Mouse (Mus musculus) intestine, embryonic 14.5 days (tissue): ENCODE measurements at regions not wholly inside any gene's neighbourhood (a gene's known extent, or its start where the extent isn't known, plus 50 kb on each side); places are given as distances from the start of the nearest gene placed in this dataset.

Experiments
- ATAC-seq: fragments of 200-750 bp; cut with Nextera tagmentation; replicated peaks from 2 replicates; pipeline ENCODE4 v1.8.0; 2017; ENCODE audit warnings: low read depth, moderate number of reproducible peaks, moderate TSS enrichment, moderate library complexity; ENCODE audit not compliant: low FRiP score, low TSS enrichment
- DNase-seq: peaks from one replicate; pipeline ENCODE4 v3.0.0-alpha.2; 2018; ENCODE audit warnings: low spot score
- H3K27ac ChIP-seq: fragments of 300-500 bp; sonication (generic); 2 replicates; pipeline ENCODE4 v1.5.1; 2014; ENCODE audit warnings: low read depth, mild to moderate bottlenecking, control low read depth
- H3K27me3 ChIP-seq: fragments of 300-500 bp; sonication (generic); replicated peaks from 2 replicates; pipeline ENCODE4 v1.6.1; 2014; ENCODE audit warnings: low read length, control low read depth; ENCODE audit not compliant: control insufficient read depth, insufficient read depth
- H3K36me3 ChIP-seq: fragments of 300-500 bp; sonication (generic); 2 replicates; pipeline ENCODE4 v1.6.1; 2014; ENCODE audit warnings: low read length, control low read depth; ENCODE audit not compliant: control insufficient read depth, insufficient read depth
- H3K4me1 ChIP-seq: fragments of 300-500 bp; sonication (generic); replicated peaks from 2 replicates; pipeline ENCODE4 v1.6.1; 2014; ENCODE audit warnings: low read length, control low read depth, mixed read lengths; ENCODE audit not compliant: control insufficient read depth, insufficient read depth
- H3K4me2 ChIP-seq: fragments of 300-500 bp; sonication (generic); 2 replicates; pipeline ENCODE4 v1.6.1; 2014; ENCODE audit warnings: low read length
- H3K4me3 ChIP-seq: fragments of 300-500 bp; sonication (generic); 2 replicates; pipeline ENCODE4 v1.5.1; 2014; ENCODE audit warnings: low read depth, low read length, control low read depth, mixed read lengths
- H3K9ac ChIP-seq: fragments of 300-500 bp; sonication (generic); 2 replicates; pipeline ENCODE4 v1.6.1; 2014; ENCODE audit warnings: mild to moderate bottlenecking, low read length
- H3K9me3 ChIP-seq: fragments of 300-500 bp; sonication (generic); 2 replicates; pipeline ENCODE4 v1.6.1; 2016; ENCODE audit warnings: low read length, control low read depth; ENCODE audit not compliant: control insufficient read depth
- WGBS: fragments of 180-500 bp; shearing (Covaris S2); extraction: QIAGEN DNeasy Blood & Tissue Kit; methylation state at CpG from one replicate; pipeline ENCODE4 v1.1.7; 2014; 5-methylcytosine and 5-hydroxymethylcytosine counted together

- WGBS, result 80% methylated on average over 3 of the region's 3 CpGs
- Histone ChIP-seq H3K4me3 (no peak overlapping the region), H3K27me3 (no peaks in the 10 kb centered on the region), H3K27ac (no peak overlapping the region), H3K9ac (no peak overlapping the region), H3K4me1 (no peaks in the 10 kb centered on the region), H3K9me3 (0 out of 2 replicates have a peak, but pooled peaks cover 3% of the 10 kb centered on the region), H3K36me3 (no peaks in the 10 kb centered on the region), H3K4me2 (no peak overlapping the region)
- ATAC-seq, result no peak
- DNase-seq, result no peak
Observed at GRCm38 (mm10) chr1:92724135-92724534, 75.5 kb upstream of the Otos start.

GRCm38 (mm10) chr1:92720567-92720966, 71.9 kb upstream of the Otos start:
- H3K9me3 ChIP-seq, result 0 out of 2 replicates have a peak, but pooled peaks cover 3% of the 10 kb centered on the region
- no peak overlapping the region for H3K4me2 ChIP-seq
- peak; percentile 40; the same call in 1 of the 2 replicates for ATAC-seq
- no peak overlapping the region for H3K9ac ChIP-seq
- H3K4me3 ChIP-seq, result no peak overlapping the region
- WGBS, result 64% methylated on average over 10 of the region's 10 CpGs
- no peaks in the 10 kb centered on the region for H3K27me3 ChIP-seq
- no peaks in the 10 kb centered on the region for H3K4me1 ChIP-seq
- H3K27ac ChIP-seq, result no peak overlapping the region
- no peaks in the 10 kb centered on the region for H3K36me3 ChIP-seq
- no peak for DNase-seq

DNA sequence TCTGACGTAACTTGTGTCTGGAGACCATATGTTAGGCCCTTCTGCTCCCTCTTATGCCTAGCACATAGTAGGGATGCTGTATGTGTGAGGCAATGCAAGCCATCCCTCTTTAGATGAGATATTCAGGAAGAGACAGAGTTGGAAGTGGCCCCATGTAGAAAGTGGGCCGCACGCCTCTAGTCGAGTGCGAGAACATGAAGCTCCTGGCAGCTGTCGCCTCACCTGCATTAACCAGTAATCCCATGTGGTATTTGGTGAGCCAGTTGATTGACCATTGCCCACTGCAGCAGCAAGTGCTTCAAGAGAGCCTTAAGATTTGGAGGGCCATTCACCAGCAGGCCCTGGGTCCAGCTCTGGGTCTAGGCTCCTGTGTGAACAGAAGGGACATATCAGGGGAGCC, 71.2 kb upstream of the Otos start:
- no peak overlapping the region for H3K27ac ChIP-seq
- 0 out of 2 replicates have a peak, but pooled peaks cover 3% of the 10 kb centered on the region for H3K9me3 ChIP-seq
- no peak overlapping the region for H3K9ac ChIP-seq
- H3K36me3 ChIP-seq, result no peaks in the 10 kb centered on the region
- ATAC-seq (no peak), DNase-seq (no peak)
- H3K4me3 ChIP-seq, result no peak overlapping the region
- no peaks in the 10 kb centered on the region for H3K4me1 ChIP-seq
- no peak overlapping the region for H3K4me2 ChIP-seq
- 92% methylated on average over 6 of the region's 6 CpGs for WGBS
- H3K27me3 ChIP-seq, result no peaks in the 10 kb centered on the region

- no peak for DNase-seq
Observed at GRCm38 (mm10) chr1:92718108-92718507, 69.5 kb upstream of the Otos start.

DNA sequence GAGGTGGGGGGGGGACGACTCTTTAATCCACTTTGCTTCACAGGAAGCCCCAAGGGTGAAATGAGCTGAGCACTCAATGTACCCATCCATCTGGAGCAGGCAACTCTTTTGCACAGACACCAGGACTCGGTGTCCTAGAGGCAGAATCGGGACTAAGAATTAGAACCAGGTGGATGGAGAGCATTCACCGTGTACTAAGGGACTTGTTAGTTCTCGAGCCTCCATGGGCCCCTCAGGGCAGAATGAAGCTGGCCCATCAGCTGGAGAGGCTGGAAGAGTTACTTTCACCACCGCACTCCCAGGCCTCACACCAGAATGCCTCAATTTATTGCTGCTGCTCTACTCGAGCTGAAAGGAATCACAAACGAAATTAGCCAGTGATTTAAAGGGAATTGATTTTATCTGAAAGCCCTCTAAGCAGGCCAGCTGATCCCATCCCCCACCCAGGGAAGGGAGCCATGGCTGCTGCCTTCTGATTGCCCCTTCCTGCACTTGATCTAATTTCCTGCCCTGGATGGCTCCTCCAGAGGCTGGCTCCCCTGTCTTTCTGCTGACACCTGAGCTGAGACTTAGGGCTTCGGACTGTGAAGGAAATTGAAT, 66.2 kb upstream of the Otos start:
- Histone ChIP-seq H3K9ac (no peak overlapping the region), H3K27me3 (no peaks in the 10 kb centered on the region), H3K36me3 (no peaks in the 10 kb centered on the region), H3K4me3 (no peak overlapping the region), H3K4me2 (no peak overlapping the region), H3K4me1 (no peaks in the 10 kb centered on the region), H3K9me3 (no peaks in the 10 kb centered on the region), H3K27ac (no peak overlapping the region)
- WGBS, result 43% methylated on average over 9 of the region's 9 CpGs
- ATAC-seq (no peak), DNase-seq (no peak)

More at GRCm38 (mm10) chr1:92718108-92718507, 69.5 kb upstream of the Otos start:
- H3K4me2 ChIP-seq, result no peak overlapping the region
- H3K9ac ChIP-seq, result no peak overlapping the region
- H3K36me3 ChIP-seq, result no peaks in the 10 kb centered on the region
- no peak overlapping the region for H3K4me3 ChIP-seq
- 0 out of 2 replicates have a peak, but pooled peaks cover 3% of the 10 kb centered on the region for H3K9me3 ChIP-seq
- 55% methylated on average over 4 of the region's 4 CpGs for WGBS
- peak; percentile 53 for ATAC-seq
- no peak overlapping the region for H3K27ac ChIP-seq
- no peaks in the 10 kb centered on the region for H3K4me1 ChIP-seq
- H3K27me3 ChIP-seq, result no peaks in the 10 kb centered on the region

GRCm38 (mm10) chr1:92712366-92712765, 63.7 kb upstream of the Otos start:
- Histone ChIP-seq H3K27me3 (no peaks in the 10 kb centered on the region), H3K9ac (no peak overlapping the region), H3K4me1 (0 out of 2 replicates have a peak, but pooled peaks cover 5% of the 10 kb centered on the region), H3K4me3 (no peak overlapping the region), H3K36me3 (no peaks in the 10 kb centered on the region), H3K4me2 (no peak overlapping the region), H3K9me3 (no peaks in the 10 kb centered on the region), H3K27ac (no peak overlapping the region)
- ATAC-seq, result no peak
- WGBS, result 87% methylated on average over 8 of the region's 8 CpGs
- DNase-seq, result no peak

DNA sequence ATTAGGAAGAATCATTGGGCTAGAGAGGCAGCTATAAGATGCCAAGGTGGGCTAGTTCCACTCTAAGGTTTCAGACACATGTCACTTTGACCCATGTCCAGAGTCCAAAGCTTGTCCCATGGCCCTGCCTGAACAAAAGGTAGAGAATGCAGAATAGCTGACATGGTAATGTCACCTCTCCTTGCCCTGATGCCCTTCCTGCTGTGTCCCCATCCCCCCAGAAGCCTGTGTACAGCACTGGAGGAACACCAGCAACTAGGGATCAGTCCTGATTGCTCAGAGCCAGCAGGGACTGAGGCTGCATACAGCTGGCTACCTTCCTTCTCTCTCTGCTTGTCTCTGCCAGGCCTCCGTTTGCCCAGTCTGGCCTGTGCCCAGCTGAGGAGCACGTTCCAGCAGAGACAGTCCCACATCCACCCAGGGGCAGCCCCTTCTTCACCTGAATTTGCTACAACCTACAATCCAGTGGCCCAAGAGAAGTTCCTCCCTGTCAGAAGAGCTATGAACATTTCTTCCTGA, 61.7 kb upstream of the Otos start:
- no peaks in the 10 kb centered on the region for H3K36me3 ChIP-seq

DNA sequence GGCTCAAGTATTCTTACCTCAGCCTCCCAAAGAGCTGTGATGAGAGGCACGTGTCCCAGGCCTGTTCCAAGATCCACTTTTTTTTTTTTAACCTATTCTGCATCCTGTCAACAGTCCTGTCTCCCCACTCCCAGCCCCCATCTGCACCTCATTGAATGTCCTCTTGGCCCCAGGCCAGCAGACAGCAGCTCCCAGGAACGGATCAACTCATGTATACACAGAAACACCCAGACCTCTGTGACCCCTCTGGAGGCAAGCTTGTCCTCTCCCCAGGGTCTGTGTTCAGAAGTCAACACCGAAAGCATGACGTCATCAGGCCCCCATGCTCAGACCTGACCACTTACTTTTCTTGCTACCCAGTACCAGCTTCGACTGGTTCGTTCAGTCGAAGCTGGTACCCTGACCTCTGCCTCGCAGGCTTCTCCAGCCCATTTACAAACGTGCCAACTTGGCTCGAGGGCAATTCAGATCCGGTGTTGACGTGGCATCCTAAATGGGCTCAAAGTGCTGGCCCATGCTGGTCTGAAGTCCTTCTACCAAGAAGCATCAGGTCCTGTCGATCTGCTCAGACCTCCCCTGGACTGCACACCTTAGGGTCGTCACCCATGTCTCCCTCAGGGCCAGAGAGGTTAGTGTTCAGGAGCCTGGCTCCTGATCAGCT, 60.7 kb upstream of the Otos start:
- WGBS, result 61% methylated on average over 14 of the region's 14 CpGs
- ATAC-seq, result peak; percentile 47; the same call in 1 of the 2 replicates
- no peak overlapping the region for H3K27ac ChIP-seq

More for the DNA sequence above, 61.7 kb upstream of the Otos start:
- WGBS, result 81% methylated on average over 2 of the region's 2 CpGs
- Histone ChIP-seq H3K4me1 (0 out of 2 replicates have a peak, but pooled peaks cover 5% of the 10 kb centered on the region), H3K9ac (no peak overlapping the region), H3K27me3 (no peaks in the 10 kb centered on the region), H3K4me3 (no peak overlapping the region), H3K4me2 (no peak overlapping the region), H3K9me3 (no peaks in the 10 kb centered on the region), H3K27ac (no peak overlapping the region)
- DNase-seq, result no peak
- no peak for ATAC-seq

More for the DNA sequence above, 60.7 kb upstream of the Otos start:
- Histone ChIP-seq H3K9me3 (no peaks in the 10 kb centered on the region), H3K9ac (no peak overlapping the region), H3K27me3 (no peaks in the 10 kb centered on the region), H3K36me3 (no peaks in the 10 kb centered on the region), H3K4me3 (no peak overlapping the region), H3K4me2 (no peak overlapping the region), H3K4me1 (0 out of 2 replicates have a peak, but pooled peaks cover 5% of the 10 kb centered on the region)
- DNase-seq, result no peak
